Mouse (Mus musculus) limb, embryonic 11.5 days (tissue): ENCODE data around the gene Ctnnd2. TPM values are rescaled to one million over a fixed set of nuclear protein-coding genes. Genes with fewer than 3 reads are reported as not detected.

ENCODE experiments used
- ATAC-seq: fragments of 200-750 bp; cut with Nextera tagmentation; 2 replicates; pipeline ENCODE4 v1.8.0; 2017; ENCODE audit warnings: low read depth; ENCODE audit not compliant: insufficient number of reproducible peaks, low FRiP score, low TSS enrichment
- DNase-seq: peaks from one replicate; pipeline ENCODE4 v3.0.0-alpha.2; 2015; ENCODE audit warnings: low spot score
- H3K27ac ChIP-seq: fragments of 300-500 bp; sonication (generic); replicated peaks from 2 replicates; pipeline ENCODE4 v1.5.1; 2014; ENCODE audit warnings: low read depth, mild to moderate bottlenecking, low read length
- H3K27me3 ChIP-seq: fragments of 300-500 bp; sonication (generic); 2 replicates; pipeline ENCODE4 v1.6.1; 2014; ENCODE audit warnings: mild to moderate bottlenecking, low read length, mixed read lengths; ENCODE audit not compliant: control insufficient read depth, insufficient read depth
- H3K36me3 ChIP-seq: fragments of 300-500 bp; sonication (generic); 2 replicates; pipeline ENCODE4 v1.6.1; 2014; ENCODE audit warnings: mild to moderate bottlenecking, low read length, moderate library complexity, mixed read lengths; ENCODE audit not compliant: control insufficient read depth, insufficient read depth
- H3K4me1 ChIP-seq: fragments of 300-500 bp; sonication (generic); 2 replicates; pipeline ENCODE4 v1.6.1; 2014; ENCODE audit warnings: low read length, mixed read lengths; ENCODE audit not compliant: control insufficient read depth, insufficient read depth
- H3K4me2 ChIP-seq: fragments of 300-500 bp; sonication (generic); 2 replicates; pipeline ENCODE4 v1.6.1; 2014; ENCODE audit warnings: low read depth, mild to moderate bottlenecking, moderate library complexity; ENCODE audit not compliant: severe bottlenecking
- H3K4me3 ChIP-seq: fragments of 300-500 bp; sonication (generic); 2 replicates; pipeline ENCODE4 v1.5.1; 2014; ENCODE audit warnings: low read depth, low read length
- H3K9ac ChIP-seq: fragments of 300-500 bp; sonication (generic); 2 replicates; pipeline ENCODE4 v1.6.1; 2014; ENCODE audit warnings: mild to moderate bottlenecking, low read length
- H3K9me3 ChIP-seq: fragments of 300-500 bp; sonication (generic); 2 replicates; pipeline ENCODE4 v1.6.1; 2016; ENCODE audit warnings: low read length; ENCODE audit not compliant: control insufficient read depth
- WGBS: fragments of 180-500 bp; shearing (Covaris S2); extraction: QIAGEN DNeasy Blood & Tissue Kit; methylation state at CpG from one replicate; pipeline ENCODE4 v1.1.7; 2014; 5-methylcytosine and 5-hydroxymethylcytosine counted together
- polyA plus RNA-seq: library from polyadenylated mRNA; unstranded; fragments of >200 nt; fragmentation: Nextera tagmentation; extraction: Ambion mirVana; gene quantifications from 2 replicates; pipeline ENCODE4 v1.2.1, GENCODE M21; 2014

Gene Ctnnd2
- polyA plus RNA-seq, 1 experiment from 2014 or later = 2.5 TPM

- DNase-seq (no peak), ATAC-seq (no peak)
- Histone ChIP-seq H3K9me3 (no peaks in the 10 kb centered on the region), H3K36me3 (no peaks in the 10 kb centered on the region), H3K9ac (no peak overlapping the region), H3K4me3 (no peak overlapping the region), H3K4me1 (no peaks in the 10 kb centered on the region), H3K27ac (no peak overlapping the region), H3K4me2 (no peak overlapping the region), H3K27me3 (no peaks in the 10 kb centered on the region)
- WGBS = 78% methylated on average over 4 of the region's 4 CpGs
Measured at GRCm38 (mm10) chr15:30272326-30272725, 99.9 kb downstream of the Ctnnd2 start.

GRCm38 (mm10) chr15:30275721-30276120, 103.3 kb downstream of the Ctnnd2 start:
- WGBS = 87% methylated on average over 5 of the region's 5 CpGs
- H3K27me3 ChIP-seq = no peaks in the 10 kb centered on the region
- no peak overlapping the region for H3K4me3 ChIP-seq
- ATAC-seq (no peak), DNase-seq (no peak)
- H3K4me1 ChIP-seq = no peaks in the 10 kb centered on the region
- no peak overlapping the region for H3K9ac ChIP-seq
- no peak overlapping the region for H3K4me2 ChIP-seq
- H3K36me3 ChIP-seq = no peaks in the 10 kb centered on the region
- H3K27ac ChIP-seq = no peak overlapping the region
- H3K9me3 ChIP-seq = no peaks in the 10 kb centered on the region

DNA sequence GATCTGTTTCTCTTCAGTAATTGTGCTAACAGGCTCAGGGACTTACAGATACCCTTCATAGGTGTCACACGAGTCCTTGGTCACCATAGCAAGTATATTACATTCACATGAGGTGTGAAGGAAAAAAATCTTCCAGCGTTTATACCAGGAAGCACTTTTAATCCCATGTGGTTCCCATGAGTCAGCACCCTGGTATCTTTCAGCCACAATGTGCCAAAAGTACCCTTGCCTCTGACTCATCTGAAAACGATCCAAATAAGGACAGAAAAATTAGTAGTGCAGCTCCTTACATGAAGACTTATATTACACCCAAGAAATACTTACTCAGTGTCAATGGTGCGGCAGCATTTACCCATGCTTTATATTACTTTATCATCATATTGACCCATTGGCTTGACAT, 104.3 kb downstream of the Ctnnd2 start:
- DNase-seq = no peak

DNA sequence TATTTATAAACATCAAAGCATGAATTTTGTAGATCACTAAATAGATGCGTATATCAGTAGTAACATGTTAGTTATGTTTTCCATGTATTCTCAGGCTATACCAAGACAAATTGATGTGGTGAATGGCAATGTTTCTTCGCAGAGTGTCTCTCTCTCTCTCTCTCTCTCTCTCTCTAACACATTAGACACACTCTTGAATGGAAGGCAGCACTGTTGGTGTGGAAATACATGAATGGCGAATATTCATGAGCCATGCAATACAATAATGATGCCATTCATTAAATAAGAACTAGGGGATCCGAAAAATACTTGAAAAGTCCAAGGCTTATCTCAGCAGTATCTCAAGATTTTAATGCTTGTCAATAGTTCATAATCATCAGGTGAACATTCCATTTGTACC, 106.2 kb downstream of the Ctnnd2 start:
- Histone ChIP-seq H3K27ac (no peak overlapping the region), H3K4me1 (no peaks in the 10 kb centered on the region), H3K4me3 (no peak overlapping the region), H3K4me2 (no peak overlapping the region), H3K27me3 (no peaks in the 10 kb centered on the region), H3K9me3 (no peaks in the 10 kb centered on the region), H3K9ac (no peak overlapping the region), H3K36me3 (no peaks in the 10 kb centered on the region)
- ATAC-seq (no peak), DNase-seq (no peak)
- 88% methylated on average over 4 of the region's 4 CpGs for WGBS

More for the DNA sequence above, 104.3 kb downstream of the Ctnnd2 start:
- ATAC-seq = no peak
- H3K4me1 ChIP-seq = no peaks in the 10 kb centered on the region
- H3K4me2 ChIP-seq = no peak overlapping the region
- H3K36me3 ChIP-seq = no peaks in the 10 kb centered on the region
- no peak overlapping the region for H3K4me3 ChIP-seq
- H3K27me3 ChIP-seq = no peaks in the 10 kb centered on the region
- H3K27ac ChIP-seq = no peak overlapping the region
- 82% methylated on average over 4 of the region's 4 CpGs for WGBS
- H3K9me3 ChIP-seq = no peaks in the 10 kb centered on the region
- no peak overlapping the region for H3K9ac ChIP-seq

DNA sequence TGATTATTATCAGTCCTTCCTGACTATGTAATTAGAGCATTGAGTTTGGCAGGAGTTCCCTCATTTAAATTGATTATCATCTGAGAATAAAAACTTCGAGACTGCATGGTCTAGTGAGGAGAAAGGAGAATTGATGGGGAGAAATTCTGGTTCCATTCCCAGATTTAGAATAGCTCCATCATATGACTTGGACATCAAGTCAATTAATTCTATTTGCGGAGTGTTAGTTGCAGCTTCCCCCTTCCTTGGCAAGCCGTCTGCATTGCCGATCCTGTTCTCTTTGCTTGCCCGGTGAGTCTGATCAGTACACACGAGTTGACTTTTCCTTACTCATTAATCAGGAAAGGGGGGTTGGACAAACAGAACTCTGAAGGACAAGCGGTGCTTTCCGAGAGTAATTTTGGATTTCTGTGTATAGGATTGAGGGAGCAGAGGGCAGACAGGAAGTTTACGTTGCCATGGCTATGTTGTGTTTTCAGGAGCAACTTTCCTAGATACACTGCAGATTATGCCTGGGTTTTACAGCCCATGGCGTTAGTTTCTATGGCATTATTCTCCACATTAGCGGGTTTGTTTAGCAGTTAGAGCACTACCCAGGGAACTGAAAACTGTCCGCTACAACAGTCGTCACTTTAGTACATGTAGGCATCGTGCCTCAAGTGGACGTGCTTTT, 113.3 kb downstream of the Ctnnd2 start:
- DNase-seq = no peak
- no peak overlapping the region for H3K4me2 ChIP-seq

GRCm38 (mm10) chr15:30286245-30286642, 113.9 kb downstream of the Ctnnd2 start:
- Histone ChIP-seq H3K4me3 (no peak overlapping the region), H3K9me3 (no peaks in the 10 kb centered on the region), H3K4me2 (no peak overlapping the region), H3K36me3 (no peaks in the 10 kb centered on the region), H3K27ac (no peak overlapping the region), H3K27me3 (no peaks in the 10 kb centered on the region), H3K9ac (no peak overlapping the region), H3K4me1 (no peaks in the 10 kb centered on the region)
- ATAC-seq (no peak), DNase-seq (no peak)
- WGBS = 87% methylated on average over 7 of the region's 7 CpGs

More for the DNA sequence above, 113.3 kb downstream of the Ctnnd2 start:
- no peaks in the 10 kb centered on the region for H3K27me3 ChIP-seq
- H3K9me3 ChIP-seq = no peaks in the 10 kb centered on the region
- H3K27ac ChIP-seq = no peak overlapping the region
- WGBS = 92% methylated on average over 15 of the region's 15 CpGs
- no peak overlapping the region for H3K9ac ChIP-seq
- H3K4me1 ChIP-seq = no peaks in the 10 kb centered on the region
- ATAC-seq = no peak
- H3K4me3 ChIP-seq = no peak overlapping the region
- no peaks in the 10 kb centered on the region for H3K36me3 ChIP-seq

- H3K4me3 ChIP-seq = no peak overlapping the region
- H3K36me3 ChIP-seq = no peaks in the 10 kb centered on the region
- 71% methylated on average over 2 of the region's 2 CpGs for WGBS
- no peak overlapping the region for H3K4me2 ChIP-seq
- no peaks in the 10 kb centered on the region for H3K4me1 ChIP-seq
- no peaks in the 10 kb centered on the region for H3K27me3 ChIP-seq
- no peak for DNase-seq
- no peak for ATAC-seq
- no peak overlapping the region for H3K9ac ChIP-seq
- H3K27ac ChIP-seq = no peak overlapping the region
- 0 out of 2 replicates have a peak, but pooled peaks cover 3% of the 10 kb centered on the region for H3K9me3 ChIP-seq
Measured at GRCm38 (mm10) chr15:30302824-30303223, 130.4 kb downstream of the Ctnnd2 start.

- 95% methylated on average over 7 of the region's 7 CpGs for WGBS
- ATAC-seq = no peak
Measured at GRCm38 (mm10) chr15:30306437-30306836, 134.0 kb downstream of the Ctnnd2 start.

GRCm38 (mm10) chr15:30322543-30322942, 150.2 kb downstream of the Ctnnd2 start:
- Histone ChIP-seq H3K4me3 (no peak overlapping the region), H3K4me2 (no peak overlapping the region), H3K27me3 (no peaks in the 10 kb centered on the region), H3K9me3 (no peaks in the 10 kb centered on the region), H3K27ac (no peak overlapping the region), H3K36me3 (no peaks in the 10 kb centered on the region), H3K4me1 (no peaks in the 10 kb centered on the region), H3K9ac (no peak overlapping the region)
- DNase-seq = no peak
- ATAC-seq = no peak
- whole genome bisulfite sequencing = 87% methylated on average over 2 of the region's 2 CpGs

More at GRCm38 (mm10) chr15:30306437-30306836, 134.0 kb downstream of the Ctnnd2 start:
- Histone ChIP-seq H3K4me2 (no peak overlapping the region), H3K27me3 (no peaks in the 10 kb centered on the region), H3K9ac (no peak overlapping the region), H3K36me3 (no peaks in the 10 kb centered on the region), H3K9me3 (no peaks in the 10 kb centered on the region), H3K27ac (no peak overlapping the region), H3K4me1 (no peaks in the 10 kb centered on the region), H3K4me3 (no peak overlapping the region)
- DNase-seq = no peak
